Mouse (Mus musculus): ENCODE measurements around the gene Bpifb6. TPM values are rescaled to one million over a fixed set of nuclear protein-coding genes. Genes with fewer than 3 reads are reported as not detected.

Gene Bpifb6
- not detected in 2 replicates for polyA plus RNA-seq (2015; fragmentation: Nextera tagmentation; extraction: Ambion mirVana)

- WGBS, result 73% methylated on average over 4 of the region's 4 CpGs
- no peaks in the 10 kb centered on the region for H3K9me3 ChIP-seq (ENCODE audit: low read length)
- no peak for ATAC-seq (ENCODE audit: low FRiP score, low TSS enrichment)
- H3K9ac ChIP-seq (replicated peaks; ENCODE audit: low read length), result no peak within 1 kb of the TSS
- no peak within 1 kb of the TSS for H3K27ac ChIP-seq (ENCODE audit: low read length)
- H3K27me3 ChIP-seq (ENCODE audit: insufficient read depth, low read length), result no peaks in the 10 kb centered on the region
- H3K4me2 ChIP-seq (replicated peaks; ENCODE audit: low read depth, low read length), result no peak within 1 kb of the TSS
- no peaks in the 10 kb centered on the region for H3K36me3 ChIP-seq (ENCODE audit: insufficient read depth, low read length)
- H3K4me3 ChIP-seq (ENCODE audit: low read length), result no peak within 1 kb of the TSS
- H3K4me1 ChIP-seq (ENCODE audit: insufficient read depth, low read length), result no peaks in the 10 kb centered on the region
Observed at GRCm38 (mm10) chr2:153900088-153900487, at the start of gene Bpifb6. Gene Bpifb6, plus strand, starts transcription at chr2:153900388.

- H3K27ac ChIP-seq (ENCODE audit: low read length), result no peak overlapping the region
- 42% methylated on average over 4 of the region's 4 CpGs for WGBS
- H3K4me2 ChIP-seq (replicated peaks; ENCODE audit: low read depth, low read length), result no peak overlapping the region
- H3K36me3 ChIP-seq (ENCODE audit: insufficient read depth, low read length), result no peaks in the 10 kb centered on the region
- ATAC-seq (ENCODE audit: low FRiP score, low TSS enrichment), result no peak
- H3K4me1 ChIP-seq (ENCODE audit: insufficient read depth, low read length), result no peaks in the 10 kb centered on the region
- no peak overlapping the region for H3K9ac ChIP-seq (replicated peaks; ENCODE audit: low read length)
- H3K27me3 ChIP-seq (ENCODE audit: insufficient read depth, low read length), result no peaks in the 10 kb centered on the region
- H3K9me3 ChIP-seq (ENCODE audit: low read length), result peaks cover 4% of the 10 kb centered on the region; the same call in 1 of the 2 replicates
- no peak overlapping the region for H3K4me3 ChIP-seq (ENCODE audit: low read length)
Observed at GRCm38 (mm10) chr2:153851030-153851360, 49.2 kb upstream of the Bpifb6 start.

- no peak overlapping the region for H3K4me3 ChIP-seq (ENCODE audit: low read length)
- 25% methylated on average over 5 of the region's 5 CpGs for WGBS
Observed at GRCm38 (mm10) chr2:153853544-153853943, 46.6 kb upstream of the Bpifb6 start.

GRCm38 (mm10) chr2:153859581-153859980 lies 40.6 kb upstream of the Bpifb6 start:
- no peaks in the 10 kb centered on the region for H3K4me1 ChIP-seq (ENCODE audit: insufficient read depth, low read length)
- H3K27me3 ChIP-seq (ENCODE audit: insufficient read depth, low read length), result no peaks in the 10 kb centered on the region
- no peak for ATAC-seq (ENCODE audit: low FRiP score, low TSS enrichment)
- H3K4me2 ChIP-seq (replicated peaks; ENCODE audit: low read depth, low read length), result no peak overlapping the region
- H3K4me3 ChIP-seq (ENCODE audit: low read length), result no peak overlapping the region
- H3K9ac ChIP-seq (replicated peaks; ENCODE audit: low read length), result no peak overlapping the region
- H3K9me3 ChIP-seq (ENCODE audit: low read length), result no peaks in the 10 kb centered on the region
- no peak overlapping the region for H3K27ac ChIP-seq (ENCODE audit: low read length)
- WGBS, result 73% methylated on average over 2 of the region's 2 CpGs
- H3K36me3 ChIP-seq (ENCODE audit: insufficient read depth, low read length), result no peaks in the 10 kb centered on the region

More at GRCm38 (mm10) chr2:153853544-153853943, 46.6 kb upstream of the Bpifb6 start:
- H3K27me3 ChIP-seq (ENCODE audit: insufficient read depth, low read length), result no peaks in the 10 kb centered on the region
- no peak overlapping the region for H3K27ac ChIP-seq (ENCODE audit: low read length)
- no peaks in the 10 kb centered on the region for H3K4me1 ChIP-seq (ENCODE audit: insufficient read depth, low read length)
- H3K9ac ChIP-seq (replicated peaks; ENCODE audit: low read length), result no peak overlapping the region
- H3K36me3 ChIP-seq (ENCODE audit: insufficient read depth, low read length), result no peaks in the 10 kb centered on the region
- no peak for ATAC-seq (ENCODE audit: low FRiP score, low TSS enrichment)
- H3K9me3 ChIP-seq (ENCODE audit: low read length), result peaks cover 4% of the 10 kb centered on the region; the same call in 1 of the 2 replicates
- H3K4me2 ChIP-seq (replicated peaks; ENCODE audit: low read depth, low read length), result no peak overlapping the region

GRCm38 (mm10) chr2:153860315-153860714 lies 39.9 kb upstream of the Bpifb6 start:
- no peaks in the 10 kb centered on the region for H3K27me3 ChIP-seq (ENCODE audit: insufficient read depth, low read length)
- WGBS, result 59% methylated on average over 11 of the region's 11 CpGs
- no peak for ATAC-seq (ENCODE audit: low FRiP score, low TSS enrichment)
- H3K4me2 ChIP-seq (replicated peaks; ENCODE audit: low read depth, low read length), result no peak overlapping the region
- no peak overlapping the region for H3K9ac ChIP-seq (replicated peaks; ENCODE audit: low read length)
- no peaks in the 10 kb centered on the region for H3K9me3 ChIP-seq (ENCODE audit: low read length)
- no peaks in the 10 kb centered on the region for H3K4me1 ChIP-seq (ENCODE audit: insufficient read depth, low read length)
- no peak overlapping the region for H3K27ac ChIP-seq (ENCODE audit: low read length)
- no peaks in the 10 kb centered on the region for H3K36me3 ChIP-seq (ENCODE audit: insufficient read depth, low read length)
- H3K4me3 ChIP-seq (ENCODE audit: low read length), result no peak overlapping the region

- H3K27ac ChIP-seq (ENCODE audit: low read length), result no peak overlapping the region
- H3K4me1 ChIP-seq (ENCODE audit: insufficient read depth, low read length), result no peaks in the 10 kb centered on the region
- H3K4me2 ChIP-seq (replicated peaks; ENCODE audit: low read depth, low read length), result no peak overlapping the region
- no peaks in the 10 kb centered on the region for H3K9me3 ChIP-seq (ENCODE audit: low read length)
- H3K36me3 ChIP-seq (ENCODE audit: insufficient read depth, low read length), result no peaks in the 10 kb centered on the region
- no peaks in the 10 kb centered on the region for H3K27me3 ChIP-seq (ENCODE audit: insufficient read depth, low read length)
- no peak for ATAC-seq (ENCODE audit: low FRiP score, low TSS enrichment)
- H3K4me3 ChIP-seq (ENCODE audit: low read length), result no peak overlapping the region
- H3K9ac ChIP-seq (replicated peaks; ENCODE audit: low read length), result no peak overlapping the region
- WGBS, result 55% methylated on average over 3 of the region's 3 CpGs
Observed at GRCm38 (mm10) chr2:153860715-153861114, 39.5 kb upstream of the Bpifb6 start.

GRCm38 (mm10) chr2:153861960-153862359 lies 38.2 kb upstream of the Bpifb6 start:
- WGBS, result 64% methylated on average over 3 of the region's 3 CpGs
- H3K4me2 ChIP-seq (replicated peaks; ENCODE audit: low read depth, low read length), result no peak overlapping the region
- no peak overlapping the region for H3K9ac ChIP-seq (replicated peaks; ENCODE audit: low read length)
- H3K4me3 ChIP-seq (ENCODE audit: low read length), result no peak overlapping the region
- no peaks in the 10 kb centered on the region for H3K27me3 ChIP-seq (ENCODE audit: insufficient read depth, low read length)
- ATAC-seq (ENCODE audit: low FRiP score, low TSS enrichment), result no peak
- no peaks in the 10 kb centered on the region for H3K36me3 ChIP-seq (ENCODE audit: insufficient read depth, low read length)
- H3K27ac ChIP-seq (ENCODE audit: low read length), result no peak overlapping the region
- H3K9me3 ChIP-seq (ENCODE audit: low read length), result no peaks in the 10 kb centered on the region
- no peaks in the 10 kb centered on the region for H3K4me1 ChIP-seq (ENCODE audit: insufficient read depth, low read length)

- Histone ChIP-seq H3K9me3 (ENCODE audit: low read length) (no peaks in the 10 kb centered on the region), H3K4me2 (replicated peaks; ENCODE audit: low read depth, low read length) (no peak within 1 kb of the TSS), H3K27me3 (ENCODE audit: insufficient read depth, low read length) (no peaks in the 10 kb centered on the region), H3K36me3 (ENCODE audit: insufficient read depth, low read length) (no peaks in the 10 kb centered on the region), H3K4me1 (ENCODE audit: insufficient read depth, low read length) (no peaks in the 10 kb centered on the region), H3K27ac (ENCODE audit: low read length) (no peak within 1 kb of the TSS), H3K9ac (replicated peaks; ENCODE audit: low read length) (no peak within 1 kb of the TSS), H3K4me3 (ENCODE audit: low read length) (no peak within 1 kb of the TSS)
- no peak for ATAC-seq (ENCODE audit: low FRiP score, low TSS enrichment)
- WGBS, result 91% methylated on average over 4 of the region's 4 CpGs
Observed at GRCm38 (mm10) chr2:153870984-153871383, 29.2 kb upstream of the Bpifb6 start, which contains the start of gene Sun5. Gene Sun5, minus strand, starts transcription at chr2:153871084.

GRCm38 (mm10) chr2:153874745-153875144 lies 25.4 kb upstream of the Bpifb6 start, which contains the start of gene Bpifb2:
Gene Bpifb2, plus strand, starts transcription at chr2:153875045.
- H3K27me3 ChIP-seq (ENCODE audit: insufficient read depth, low read length), result no peaks in the 10 kb centered on the region
- H3K4me1 ChIP-seq (ENCODE audit: insufficient read depth, low read length), result no peaks in the 10 kb centered on the region
- H3K27ac ChIP-seq (ENCODE audit: low read length), result no peak within 1 kb of the TSS
- 66% methylated on average over 9 of the region's 9 CpGs for WGBS
- no peak within 1 kb of the TSS for H3K4me3 ChIP-seq (ENCODE audit: low read length)
- H3K4me2 ChIP-seq (replicated peaks; ENCODE audit: low read depth, low read length), result no peak within 1 kb of the TSS
- no peak for ATAC-seq (ENCODE audit: low FRiP score, low TSS enrichment)
- H3K9me3 ChIP-seq (ENCODE audit: low read length), result no peaks in the 10 kb centered on the region
- no peaks in the 10 kb centered on the region for H3K36me3 ChIP-seq (ENCODE audit: insufficient read depth, low read length)
- H3K9ac ChIP-seq (replicated peaks; ENCODE audit: low read length), result no peak within 1 kb of the TSS

- WGBS, result 84% methylated on average over 5 of the region's 5 CpGs
- H3K36me3 ChIP-seq (ENCODE audit: insufficient read depth, low read length), result no peaks in the 10 kb centered on the region
- no peak overlapping the region for H3K4me2 ChIP-seq (replicated peaks; ENCODE audit: low read depth, low read length)
- H3K9ac ChIP-seq (replicated peaks; ENCODE audit: low read length), result no peak overlapping the region
- no peak overlapping the region for H3K4me3 ChIP-seq (ENCODE audit: low read length)
- ATAC-seq (ENCODE audit: low FRiP score, low TSS enrichment), result no peak
- no peaks in the 10 kb centered on the region for H3K9me3 ChIP-seq (ENCODE audit: low read length)
- no peak overlapping the region for H3K27ac ChIP-seq (ENCODE audit: low read length)
- no peaks in the 10 kb centered on the region for H3K4me1 ChIP-seq (ENCODE audit: insufficient read depth, low read length)
- no peaks in the 10 kb centered on the region for H3K27me3 ChIP-seq (ENCODE audit: insufficient read depth, low read length)
Observed at GRCm38 (mm10) chr2:153899111-153899510, 1.1 kb upstream of the Bpifb6 start.

Measured in kidney, embryonic 16.5 days (tissue).